Mouse (Mus musculus) neural tube, embryonic 13.5 days (tissue): ENCODE results near the gene Mynn. TPM values are rescaled to one million over a fixed set of nuclear protein-coding genes. Genes with fewer than 3 reads are reported as not detected.

Experiments used
- ATAC-seq: fragments of 200-750 bp; cut with Nextera tagmentation; 2 replicates; pipeline ENCODE4 v1.8.0; 2017; ENCODE audit warnings: low read depth, mild to moderate bottlenecking, moderate TSS enrichment, moderate library complexity
- H3K27ac ChIP-seq: fragments of 300-500 bp; sonication (generic); replicated peaks from 2 replicates; pipeline ENCODE4 v1.5.1; 2015; ENCODE audit warnings: moderate library complexity, mild to moderate bottlenecking, inconsistent platforms
- H3K27me3 ChIP-seq: fragments of 300-500 bp; sonication (generic); 2 replicates; pipeline ENCODE4 v1.6.1; 2015; ENCODE audit warnings: mild to moderate bottlenecking, inconsistent platforms
- H3K36me3 ChIP-seq: fragments of 300-500 bp; sonication (generic); 2 replicates; pipeline ENCODE4 v1.6.1; 2015; ENCODE audit warnings: mild to moderate bottlenecking, inconsistent platforms
- H3K4me1 ChIP-seq: fragments of 300-500 bp; sonication (generic); replicated peaks from 2 replicates; pipeline ENCODE4 v1.6.1; 2015; ENCODE audit warnings: inconsistent platforms
- H3K4me2 ChIP-seq: fragments of 300-500 bp; sonication (generic); 2 replicates; pipeline ENCODE4 v1.6.1; 2015; ENCODE audit warnings: inconsistent platforms, mild to moderate bottlenecking, moderate library complexity
- H3K4me3 ChIP-seq: fragments of 300-500 bp; sonication (generic); 2 replicates; pipeline ENCODE4 v1.5.1; 2015; ENCODE audit warnings: mild to moderate bottlenecking, inconsistent platforms
- H3K9ac ChIP-seq: fragments of 300-500 bp; sonication (generic); 2 replicates; pipeline ENCODE4 v1.6.1; 2015; ENCODE audit warnings: moderate library complexity, mild to moderate bottlenecking, inconsistent platforms
- H3K9me3 ChIP-seq: fragments of 300-500 bp; sonication (generic); 2 replicates; pipeline ENCODE4 v1.6.1; 2016; ENCODE audit warnings: inconsistent platforms
- WGBS: fragments of 180-500 bp; shearing (Covaris S2); methylation state at CpG from one replicate; pipeline ENCODE4 v1.1.7; 2015; 5-methylcytosine and 5-hydroxymethylcytosine counted together
- polyA plus RNA-seq: library from polyadenylated mRNA; unstranded; fragments of >200 nt; fragmentation: Nextera tagmentation; extraction: Ambion mirVana; gene quantifications from 2 replicates; pipeline ENCODE4 v1.2.1, GENCODE M21; 2015

Gene Mynn
- polyA plus RNA-seq, 1 experiment from 2014 or later, result 33.9 TPM

DNA sequence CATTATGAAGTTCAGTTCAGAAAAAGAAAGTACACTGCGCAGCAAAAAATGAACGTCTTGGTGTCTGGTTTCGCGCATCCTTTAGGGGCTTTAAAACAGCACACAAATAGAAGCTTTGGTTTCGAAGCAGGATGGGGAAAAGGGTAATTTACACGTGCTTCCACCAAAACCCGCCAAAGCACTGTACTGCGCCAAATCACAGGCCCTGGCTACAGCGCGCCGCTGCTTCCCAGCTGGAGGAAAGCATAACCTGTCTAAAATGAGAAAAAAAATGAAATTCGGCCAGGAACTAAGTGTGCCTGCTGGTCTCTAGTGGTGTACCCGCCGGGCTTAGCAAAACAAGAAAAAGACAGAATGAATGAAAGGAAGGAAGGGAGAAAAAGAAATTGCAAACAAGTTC, 1.1 kb upstream of the Mynn start:
- Histone ChIP-seq H3K9me3 (no peaks in the 10 kb centered on the region), H3K36me3 (peaks cover 14% of the 10 kb centered on the region), H3K9ac (peak overlapping the region; percentile 70), H3K27ac (peak overlapping the region; percentile 69), H3K4me1 (peaks cover 36% of the 10 kb centered on the region), H3K27me3 (peaks cover 4% of the 10 kb centered on the region; the same call in 1 of the 2 replicates), H3K4me3 (peak overlapping the region; percentile 84), H3K4me2 (peak overlapping the region; percentile 72)
- no peak for ATAC-seq
- under 1% methylated on average over 14 of the region's 14 CpGs for WGBS

DNA sequence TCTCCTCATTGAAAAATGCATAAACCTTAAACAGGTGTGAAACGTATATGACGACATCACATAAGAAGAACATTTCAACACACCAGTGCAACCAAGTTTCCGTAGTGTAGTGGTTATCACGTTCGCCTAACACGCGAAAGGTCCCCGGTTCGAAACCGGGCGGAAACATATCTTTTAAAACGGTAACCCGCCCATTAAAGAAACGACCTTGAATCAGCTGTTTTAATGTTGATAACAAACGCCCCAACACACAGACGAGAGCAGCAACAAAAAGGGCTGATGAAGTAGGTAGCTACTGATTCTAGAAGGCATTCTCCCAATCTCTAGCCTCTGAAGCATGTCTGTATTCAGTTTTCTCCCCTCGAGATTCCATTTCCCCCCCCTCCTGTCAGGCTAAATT, 690 bp upstream of the Mynn start:
- Histone ChIP-seq H3K27ac (no peak overlapping the region; the same call in 1 of the 2 replicates), H3K4me2 (peak overlapping the region; percentile 72), H3K4me1 (peaks cover 37% of the 10 kb centered on the region), H3K9me3 (no peaks in the 10 kb centered on the region), H3K27me3 (peaks cover 4% of the 10 kb centered on the region; the same call in 1 of the 2 replicates), H3K36me3 (peaks cover 19% of the 10 kb centered on the region), H3K9ac (no peak overlapping the region), H3K4me3 (peak overlapping the region; percentile 84)
- under 1% methylated on average over 17 of the region's 17 CpGs for WGBS
- no peak for ATAC-seq

GRCm38 (mm10) chr3:30601610-30602064, 228 bp upstream of the Mynn start:
- 1% methylated on average over 13 of the region's 13 CpGs for WGBS
- H3K27me3 ChIP-seq, result peaks cover 4% of the 10 kb centered on the region; the same call in 1 of the 2 replicates
- peak overlapping the region; percentile 84 for H3K4me3 ChIP-seq
- H3K36me3 ChIP-seq, result peaks cover 22% of the 10 kb centered on the region
- ATAC-seq, result no peak
- H3K27ac ChIP-seq, result peak overlapping the region; percentile 97
- H3K9ac ChIP-seq, result peak overlapping the region; percentile 88
- peak overlapping the region; percentile 72 for H3K4me2 ChIP-seq
- no peaks in the 10 kb centered on the region for H3K9me3 ChIP-seq
- peaks cover 41% of the 10 kb centered on the region for H3K4me1 ChIP-seq

DNA sequence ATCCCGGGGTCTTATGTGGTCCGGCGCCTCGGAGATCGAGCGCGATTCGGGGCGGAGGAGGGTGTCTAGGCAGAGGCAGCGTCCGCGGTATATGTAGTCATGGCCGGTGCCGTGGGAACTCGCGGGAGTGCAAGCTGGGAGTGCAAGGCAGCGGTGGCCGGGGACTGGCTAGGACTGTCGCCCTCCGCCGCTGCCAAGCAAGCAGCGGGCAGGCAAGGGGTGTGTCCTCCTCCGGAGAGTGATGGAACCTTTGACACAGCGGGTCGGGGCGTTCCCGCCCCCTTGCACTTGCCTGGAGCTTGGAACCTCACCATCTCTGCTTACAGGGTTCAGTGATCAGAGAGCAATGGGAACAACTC, 854 bp downstream of the Mynn start:
- Histone ChIP-seq H3K36me3 (peaks cover 30% of the 10 kb centered on the region), H3K27me3 (peaks cover 4% of the 10 kb centered on the region; the same call in 1 of the 2 replicates), H3K9me3 (no peaks in the 10 kb centered on the region), H3K9ac (peak overlapping the region; percentile 88), H3K27ac (peak overlapping the region; percentile 97), H3K4me1 (peaks cover 41% of the 10 kb centered on the region), H3K4me3 (peak overlapping the region; percentile 84), H3K4me2 (peak overlapping the region; percentile 72)
- WGBS, result 0% methylated on average over 27 of the region's 27 CpGs
- no peak; the same call in 1 of the 2 replicates for ATAC-seq

DNA sequence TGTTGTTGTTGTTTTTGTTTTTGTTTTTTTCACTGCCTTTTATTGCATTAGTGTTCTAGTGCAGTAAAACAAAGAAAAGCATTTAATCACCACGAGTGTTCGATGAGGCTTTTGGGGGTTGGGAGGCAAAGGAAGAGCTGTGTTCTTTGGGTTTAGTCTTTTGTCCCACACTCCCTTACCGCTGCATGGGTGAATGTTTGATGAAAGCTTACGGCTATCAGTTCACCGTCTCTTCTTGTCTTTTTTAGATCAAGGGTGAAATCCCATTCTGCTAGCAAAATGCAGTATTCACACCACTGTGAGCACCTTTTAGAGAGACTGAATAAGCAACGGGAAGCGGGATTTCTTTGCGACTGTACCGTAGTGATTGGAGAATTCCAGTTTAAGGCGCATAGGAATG, 1.4 kb downstream of the Mynn start:
- H3K27me3 ChIP-seq, result peaks cover 3% of the 10 kb centered on the region; the same call in 1 of the 2 replicates
- ATAC-seq, result no peak
- H3K36me3 ChIP-seq, result peaks cover 35% of the 10 kb centered on the region
- 27% methylated on average over 10 of the region's 10 CpGs for WGBS
- peak overlapping the region; percentile 72 for H3K4me2 ChIP-seq
- no peaks in the 10 kb centered on the region for H3K9me3 ChIP-seq
- peaks cover 45% of the 10 kb centered on the region for H3K4me1 ChIP-seq
- peak overlapping the region; percentile 88 for H3K9ac ChIP-seq
- peak overlapping the region; percentile 97 for H3K27ac ChIP-seq
- peak overlapping the region; percentile 84 for H3K4me3 ChIP-seq

DNA sequence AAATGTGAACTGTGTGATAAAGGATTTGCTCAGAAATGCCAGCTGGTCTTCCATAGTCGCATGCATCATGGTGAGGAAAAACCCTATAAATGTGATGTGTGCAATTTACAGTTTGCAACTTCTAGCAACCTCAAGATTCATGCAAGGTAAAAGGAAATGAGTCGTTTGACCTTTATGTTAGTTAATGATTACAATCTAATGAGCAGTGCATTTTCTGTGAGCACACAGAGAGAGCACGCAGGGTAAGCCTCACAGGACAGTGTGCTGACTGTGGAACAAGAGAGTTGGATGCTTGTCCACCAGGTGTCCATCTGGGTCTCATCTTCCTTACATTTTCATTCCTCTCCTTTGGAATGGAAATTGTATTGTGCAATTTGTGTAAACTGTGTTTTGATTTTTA, 7.1 kb downstream of the Mynn start:
- H3K9me3 ChIP-seq, result no peaks in the 10 kb centered on the region
- 91% methylated on average over 3 of the region's 3 CpGs for WGBS
- no peak overlapping the region for H3K4me3 ChIP-seq
- H3K27ac ChIP-seq, result no peak overlapping the region
- no peaks in the 10 kb centered on the region for H3K27me3 ChIP-seq
- ATAC-seq, result no peak
- H3K4me1 ChIP-seq, result peaks cover 19% of the 10 kb centered on the region
- no peak overlapping the region for H3K9ac ChIP-seq
- no peak overlapping the region for H3K4me2 ChIP-seq
- H3K36me3 ChIP-seq, result peaks cover 77% of the 10 kb centered on the region

GRCm38 (mm10) chr3:30610930-30611329, 9.1 kb downstream of the Mynn start:
- H3K9me3 ChIP-seq, result no peaks in the 10 kb centered on the region
- ATAC-seq, result no peak
- peaks cover 13% of the 10 kb centered on the region for H3K4me1 ChIP-seq
- H3K36me3 ChIP-seq, result peaks cover 78% of the 10 kb centered on the region
- no peak overlapping the region for H3K4me3 ChIP-seq
- no peaks in the 10 kb centered on the region for H3K27me3 ChIP-seq
- no peak overlapping the region for H3K27ac ChIP-seq
- H3K9ac ChIP-seq, result no peak overlapping the region
- H3K4me2 ChIP-seq, result no peak overlapping the region
- WGBS, result 94% methylated on average over 4 of the region's 4 CpGs

DNA sequence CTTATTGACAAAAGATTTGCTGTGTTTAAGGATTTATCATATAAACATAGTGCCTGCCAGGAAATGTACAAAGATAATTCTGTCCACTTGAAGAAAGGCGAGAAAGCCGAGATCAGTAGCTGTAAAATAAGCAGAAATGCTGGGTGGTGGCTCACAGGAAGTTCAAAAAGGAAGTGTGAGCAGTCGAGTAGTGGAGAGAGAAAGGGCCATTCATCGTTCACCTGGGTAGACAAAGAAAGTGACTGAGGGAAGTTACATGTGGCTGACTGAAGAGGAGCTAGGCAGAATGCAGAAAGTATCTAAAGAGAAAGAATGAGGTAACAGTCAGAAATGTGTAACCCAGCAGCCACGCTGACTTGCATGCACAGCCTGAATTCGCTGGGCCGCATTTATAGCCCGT, 18.3 kb downstream of the Mynn start:
- Histone ChIP-seq H3K9ac (no peak overlapping the region), H3K9me3 (no peaks in the 10 kb centered on the region), H3K27ac (no peak overlapping the region), H3K4me1 (no peaks in the 10 kb centered on the region), H3K27me3 (no peaks in the 10 kb centered on the region), H3K4me2 (no peak overlapping the region), H3K4me3 (no peak overlapping the region), H3K36me3 (peaks cover 55% of the 10 kb centered on the region)
- no peak for ATAC-seq
- 88% methylated on average over 8 of the region's 8 CpGs for WGBS

GRCm38 (mm10) chr3:30633681-30634080, 31.8 kb downstream of the Mynn start:
- Histone ChIP-seq H3K4me2 (no peak overlapping the region), H3K27me3 (no peaks in the 10 kb centered on the region), H3K4me3 (no peak overlapping the region), H3K36me3 (no peaks in the 10 kb centered on the region), H3K4me1 (no peaks in the 10 kb centered on the region), H3K27ac (no peak overlapping the region), H3K9me3 (no peaks in the 10 kb centered on the region), H3K9ac (no peak overlapping the region)
- ATAC-seq, result no peak
- WGBS, result 63% methylated on average over 3 of the region's 3 CpGs

DNA sequence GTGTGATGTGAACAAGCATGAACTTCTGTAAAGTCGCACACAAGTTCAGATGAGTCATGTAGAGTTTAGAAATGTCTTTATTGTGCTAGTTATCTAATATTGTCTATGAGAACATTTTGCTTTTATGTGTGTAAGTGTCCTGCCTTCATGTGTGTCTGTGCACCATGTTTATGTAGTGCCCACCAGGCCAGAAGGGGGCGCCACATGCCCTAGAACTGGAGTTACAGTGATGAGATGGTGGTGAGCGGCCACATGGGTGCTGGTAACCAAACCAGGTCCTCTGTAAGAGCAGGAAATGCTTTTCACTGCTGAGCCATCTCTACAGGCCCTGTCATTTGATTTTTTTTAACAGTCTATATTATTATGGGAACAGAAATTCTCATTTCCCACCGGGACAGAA, 33.8 kb downstream of the Mynn start:
- Histone ChIP-seq H3K9ac (no peak overlapping the region), H3K9me3 (no peaks in the 10 kb centered on the region), H3K27ac (no peak overlapping the region), H3K27me3 (no peaks in the 10 kb centered on the region), H3K4me2 (no peak overlapping the region), H3K4me1 (no peaks in the 10 kb centered on the region), H3K36me3 (no peaks in the 10 kb centered on the region), H3K4me3 (no peak overlapping the region)
- no peak for ATAC-seq
- WGBS, result 87% methylated on average over 4 of the region's 4 CpGs

- Histone ChIP-seq H3K27me3 (peaks cover 14% of the 10 kb centered on the region), H3K4me1 (peaks cover 13% of the 10 kb centered on the region), H3K9me3 (no peaks in the 10 kb centered on the region), H3K27ac (no peak within 1 kb of the TSS), H3K36me3 (no peaks in the 10 kb centered on the region), H3K9ac (no peak within 1 kb of the TSS), H3K4me2 (no peak within 1 kb of the TSS), H3K4me3 (no peak within 1 kb of the TSS)
- WGBS, result 78% methylated on average over 2 of the region's 2 CpGs
- ATAC-seq, result no peak
Measured at GRCm38 (mm10) chr3:30644207-30644606, 42.3 kb downstream of the Mynn start, which contains the start of gene Lrriq4. Gene Lrriq4, plus strand, starts transcription at chr3:30644507.

DNA sequence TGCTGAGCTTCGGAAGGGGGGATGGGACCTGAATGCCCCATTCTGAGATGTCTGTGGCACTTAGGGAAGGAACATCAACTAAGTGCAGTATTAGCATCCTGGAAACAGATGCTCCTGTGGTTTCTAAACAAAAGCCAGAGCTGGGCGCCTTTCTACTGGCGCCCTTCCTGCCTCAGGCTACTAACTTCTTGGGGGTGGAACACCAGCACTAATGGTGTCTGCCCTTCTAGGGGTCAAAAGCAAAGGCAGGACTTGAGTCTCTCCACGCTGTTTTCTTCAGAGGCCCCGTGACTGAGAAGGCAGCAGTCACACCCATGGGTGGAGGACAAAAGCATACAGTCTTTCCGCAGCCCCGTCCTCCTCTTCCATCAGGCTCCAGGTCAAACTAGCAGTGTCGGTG, 44.9 kb downstream of the Mynn start:
- 47% methylated on average over 8 of the region's 8 CpGs for WGBS
- Histone ChIP-seq H3K4me2 (no peak overlapping the region), H3K27ac (no peak overlapping the region), H3K4me3 (no peak overlapping the region), H3K27me3 (peaks cover 40% of the 10 kb centered on the region), H3K4me1 (peaks cover 26% of the 10 kb centered on the region), H3K36me3 (no peaks in the 10 kb centered on the region), H3K9ac (no peak overlapping the region), H3K9me3 (no peaks in the 10 kb centered on the region)
- ATAC-seq, result no peak

DNA sequence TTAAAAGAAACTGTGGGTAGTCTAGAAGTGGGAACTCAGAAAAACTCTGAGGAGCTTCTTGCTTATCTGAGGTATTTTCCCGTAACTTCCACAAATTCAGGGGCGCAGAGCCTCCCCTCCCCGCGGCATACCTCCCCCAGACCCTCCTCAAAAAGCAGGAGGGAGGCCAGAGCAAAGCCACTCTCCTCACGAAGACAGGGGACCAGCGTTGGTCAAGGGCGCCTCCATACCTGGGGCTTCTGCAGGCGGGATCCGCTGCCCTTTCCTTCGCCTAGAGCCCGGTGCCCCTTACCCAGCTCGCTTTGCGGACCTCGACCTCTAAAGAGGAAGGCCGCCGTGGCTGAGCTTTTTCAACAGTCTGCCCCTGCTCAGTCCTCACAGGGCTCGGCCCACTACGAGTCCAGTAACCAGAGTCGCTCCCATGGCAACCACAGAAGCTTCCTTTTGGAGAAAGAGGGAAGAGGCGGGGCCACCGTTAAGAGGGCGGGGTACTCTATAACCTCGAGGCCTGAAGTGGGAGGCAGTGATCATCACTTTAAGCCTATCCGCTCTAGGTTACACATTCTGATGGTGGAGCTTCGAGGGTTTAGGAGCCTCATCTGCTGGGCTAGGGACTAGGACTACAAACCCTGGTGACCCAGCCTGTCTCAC, 45.7 kb downstream of the Mynn start, which contains the start of gene Lrrc34:
Lrrc34 (minus strand) TSS at position 430 of the 651 bp plus-strand sequence.
- peak within 1 kb of the TSS; percentile 60 for H3K9ac ChIP-seq
- peak within 1 kb of the TSS; percentile 33 for H3K4me3 ChIP-seq
- H3K4me1 ChIP-seq, result peaks cover 26% of the 10 kb centered on the region
- peaks cover 41% of the 10 kb centered on the region for H3K27me3 ChIP-seq
- no peaks in the 10 kb centered on the region for H3K36me3 ChIP-seq
- peak; percentile 76 for ATAC-seq
- no peaks in the 10 kb centered on the region for H3K9me3 ChIP-seq
- no peak within 1 kb of the TSS for H3K27ac ChIP-seq
- H3K4me2 ChIP-seq, result peak within 1 kb of the TSS; percentile 65
- WGBS, result 1% methylated on average over 25 of the region's 25 CpGs
